Mouse (Mus musculus) liver, embryonic 14.5 days (tissue): ENCODE data around the gene Tada2a. TPM values are rescaled to one million over a fixed set of nuclear protein-coding genes. Genes with fewer than 3 reads are reported as not detected.

Experiments
- ATAC-seq: fragments of 200-750 bp; cut with Nextera tagmentation; 2 replicates; pipeline ENCODE4 v1.8.0; 2017; ENCODE audit warnings: moderate number of reproducible peaks, mild to moderate bottlenecking, moderate library complexity; ENCODE audit not compliant: insufficient read depth
- DNase-seq, 3 experiments: peaks; one replicate each; pipeline ENCODE4 v3.0.0-alpha.2; 2012 to 2013; ENCODE audit warnings: low read depth in 3 of 3, low spot score in 3 of 3
- H3K27ac ChIP-seq: fragments of 300-500 bp; sonication (generic); 2 replicates; pipeline ENCODE4 v1.5.1; 2014; ENCODE audit warnings: moderate library complexity, mild to moderate bottlenecking, control low read depth, inconsistent platforms
- H3K27me3 ChIP-seq: fragments of 300-500 bp; sonication (generic); 2 replicates; pipeline ENCODE4 v1.6.1; 2014; ENCODE audit warnings: mild to moderate bottlenecking, low read length, moderate library complexity; ENCODE audit not compliant: control insufficient read depth, insufficient read depth
- H3K36me3 ChIP-seq: fragments of 300-500 bp; sonication (generic); replicated peaks from 2 replicates; pipeline ENCODE4 v1.6.1; 2014; ENCODE audit warnings: low read depth; ENCODE audit not compliant: control insufficient read depth, insufficient read depth
- H3K4me1 ChIP-seq, 2 experiments: fragments of 200-500 bp in 1 of 2; fragments of 300-500 bp in 1 of 2; sonication (generic) in 1 of 2; replicated peaks; 2 replicates each; pipeline ENCODE4 v1.6.1; 2012 to 2014; ENCODE audit warnings: antibody characterized with exemption in 1 of 2, inconsistent platforms in 1 of 2, low read length in 1 of 2; ENCODE audit not compliant: control insufficient read depth in 2 of 2, insufficient read depth in 2 of 2
- H3K4me2 ChIP-seq: fragments of 300-500 bp; sonication (generic); 2 replicates; pipeline ENCODE4 v1.6.1; 2014; ENCODE audit warnings: low read depth, mild to moderate bottlenecking, control low read depth, moderate library complexity
- H3K4me3 ChIP-seq, 2 experiments: fragments of 200-500 bp in 1 of 2; fragments of 300-500 bp in 1 of 2; sonication (generic) in 1 of 2; 2 replicates each; pipeline ENCODE4 v1.5.1; 2012 to 2014; ENCODE audit warnings: low read depth in 2 of 2, low read length in 2 of 2, mild to moderate bottlenecking in 2 of 2, control low read depth in 1 of 2, inconsistent platforms in 1 of 2, moderate library complexity in 1 of 2; ENCODE audit not compliant: insufficient read depth in 1 of 2
- H3K9ac ChIP-seq: fragments of 300-500 bp; sonication (generic); replicated peaks from 2 replicates; pipeline ENCODE4 v1.6.1; 2014; ENCODE audit warnings: mild to moderate bottlenecking, control low read depth, moderate library complexity
- H3K9me3 ChIP-seq: fragments of 300-500 bp; sonication (generic); 2 replicates; pipeline ENCODE4 v1.6.1; 2016; ENCODE audit warnings: low read length, mixed read lengths; ENCODE audit not compliant: control insufficient read depth
- CTCF ChIP-seq: IDR thresholded peaks from 2 replicates; pipeline ENCODE4 v1.5.1; 2016; ENCODE audit warnings: antibody characterized with exemption, low read depth, control low read depth
- EP300 ChIP-seq: IDR thresholded peaks from 2 replicates; pipeline ENCODE4 v1.6.1; 2016; ENCODE audit warnings: antibody characterized with exemption, low read depth
- WGBS: fragments of 180-500 bp; shearing (Covaris S2); extraction: QIAGEN DNeasy Blood & Tissue Kit; methylation state at CpG from one replicate; pipeline ENCODE4 v1.1.7; 2014; ENCODE audit not compliant: insufficient replicate concordance; 5-methylcytosine and 5-hydroxymethylcytosine counted together
- polyA plus RNA-seq, 2 experiments: library from polyadenylated mRNA; depleted of rRNA in 1 of 2; stranded (reverse) in 1 of 2; unstranded in 1 of 2; fragments of >200 nt; fragmentation: Nextera tagmentation in 1 of 2; extraction: Ambion mirVana in 1 of 2; gene quantifications; 2 replicates each; pipeline versions ENCODE4 v1.2.1 to v1.2.3; 2012 to 2014

Tada2a gene
- polyA plus RNA-seq (2012; rRNA removed) (6.8 and 9.6 TPM in 2 replicates), polyA plus RNA-seq (2014; fragmentation: Nextera tagmentation; extraction: Ambion mirVana) (7.9 and 9.0 TPM in 2 replicates)

DNA sequence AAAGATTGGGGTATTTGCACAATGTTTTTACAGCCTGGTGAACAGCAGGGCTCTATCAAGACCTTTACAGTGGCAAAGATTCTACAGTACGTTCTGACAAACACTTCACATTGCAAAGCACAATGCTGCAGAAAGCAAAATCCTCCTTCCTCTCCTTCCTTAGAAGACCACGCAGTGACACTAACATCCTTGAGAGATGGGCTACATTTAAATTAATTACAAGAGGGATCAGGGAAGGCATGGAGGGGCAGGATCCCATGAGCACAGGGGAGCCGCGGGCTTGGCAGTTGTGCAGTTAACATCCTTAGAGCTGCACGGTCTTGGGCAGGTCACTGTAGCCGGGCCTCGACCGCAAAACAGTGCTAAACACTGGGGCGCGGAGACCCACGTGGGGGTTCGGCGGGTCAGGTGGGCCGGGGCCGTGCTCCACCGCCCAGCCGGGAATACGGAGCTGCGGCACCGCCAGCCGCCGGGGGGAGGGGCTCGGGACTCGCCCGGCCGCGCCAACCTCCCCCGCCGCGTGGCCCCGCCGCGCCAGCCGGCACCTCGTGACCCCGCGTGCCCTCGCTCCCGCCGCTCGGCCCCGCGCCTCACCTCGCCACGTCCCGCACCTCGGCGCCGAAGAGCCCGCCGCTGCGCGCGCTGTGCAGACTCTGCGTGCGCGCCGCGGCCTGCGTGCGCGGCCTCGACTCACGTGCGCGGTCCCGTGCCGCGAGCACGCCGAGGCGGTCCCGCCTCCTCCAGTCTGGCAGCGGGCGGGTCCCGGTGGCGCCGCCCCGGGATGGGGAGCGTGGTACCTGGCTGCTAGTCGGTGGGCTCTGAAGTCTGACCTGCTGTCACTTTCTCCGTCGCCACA is at the start of gene Tada2a, which contains the start of gene Acaca:
Gene Tada2a, minus strand, starts transcription at position 658 of the 856 bp plus-strand sequence.
Gene Acaca, plus strand, starts transcription at position 730 of the 856 bp plus-strand sequence.
- TF ChIP-seq CTCF (no peak), EP300 (no peak)
- no peak within 1 kb of the TSS for H3K27ac ChIP-seq
- under 1% methylated on average over 82 of the region's 83 CpGs for WGBS

DNA sequence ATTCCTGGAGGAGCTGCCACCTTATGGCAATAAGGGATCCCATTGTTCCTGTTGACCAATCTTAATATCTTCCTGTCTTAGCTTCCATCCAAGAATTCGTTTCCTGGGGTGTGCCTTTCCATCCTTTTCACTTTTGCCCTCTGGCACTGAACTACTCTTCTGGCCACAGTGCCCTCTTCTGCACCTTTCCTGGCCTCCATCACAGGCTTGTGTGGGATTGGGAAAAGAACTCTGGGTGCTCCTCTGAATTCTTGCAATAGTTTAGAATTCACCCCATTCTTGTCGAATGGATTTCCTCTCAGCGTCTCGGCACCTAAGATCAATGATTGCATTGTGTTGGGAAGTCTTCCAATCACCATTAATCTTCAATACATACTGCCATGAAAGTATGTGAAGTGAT is 49.2 kb upstream of the Tada2a start:
- H3K9me3 ChIP-seq: no peaks in the 10 kb centered on the region
- WGBS: 45% methylated on average over 4 of the region's 4 CpGs
- peak overlapping the region; percentile 80 for H3K9ac ChIP-seq
- no peak for ATAC-seq
- no peak for DNase-seq
- peak overlapping the region in 1 of 2 experiments; percentile 68; a peak in 2 of 4 replicates for H3K4me3 ChIP-seq
- peak overlapping the region; percentile 76 for H3K4me2 ChIP-seq
- TF ChIP-seq CTCF (no peak), EP300 (no peak)
- H3K27me3 ChIP-seq: no peaks in the 10 kb centered on the region
- H3K4me1 ChIP-seq: peaks cover 17 to 25% of the 10 kb centered on the region in 2 experiments
- H3K27ac ChIP-seq: no peak overlapping the region
- no peaks in the 10 kb centered on the region for H3K36me3 ChIP-seq

More for the DNA sequence above, at the start of gene Tada2a, which contains the start of gene Acaca:
- DNase-seq (peak; percentile 62 to 67 (median 64)), ATAC-seq (peak; percentile 94)
- Histone ChIP-seq H3K9me3 (no peaks in the 10 kb centered on the region), H3K4me1 (0 out of 4 replicates have a peak, but pooled peaks cover 0 to 2% of the 10 kb centered on the region in 2 experiments), H3K27me3 (no peaks in the 10 kb centered on the region; the same call in 1 of the 2 replicates), H3K4me2 (peak within 1 kb of the TSS; percentile 86), H3K4me3 (peak within 1 kb of the TSS; percentile 86), H3K36me3 (peaks cover 7% of the 10 kb centered on the region), H3K9ac (peak within 1 kb of the TSS; percentile 67)

DNA sequence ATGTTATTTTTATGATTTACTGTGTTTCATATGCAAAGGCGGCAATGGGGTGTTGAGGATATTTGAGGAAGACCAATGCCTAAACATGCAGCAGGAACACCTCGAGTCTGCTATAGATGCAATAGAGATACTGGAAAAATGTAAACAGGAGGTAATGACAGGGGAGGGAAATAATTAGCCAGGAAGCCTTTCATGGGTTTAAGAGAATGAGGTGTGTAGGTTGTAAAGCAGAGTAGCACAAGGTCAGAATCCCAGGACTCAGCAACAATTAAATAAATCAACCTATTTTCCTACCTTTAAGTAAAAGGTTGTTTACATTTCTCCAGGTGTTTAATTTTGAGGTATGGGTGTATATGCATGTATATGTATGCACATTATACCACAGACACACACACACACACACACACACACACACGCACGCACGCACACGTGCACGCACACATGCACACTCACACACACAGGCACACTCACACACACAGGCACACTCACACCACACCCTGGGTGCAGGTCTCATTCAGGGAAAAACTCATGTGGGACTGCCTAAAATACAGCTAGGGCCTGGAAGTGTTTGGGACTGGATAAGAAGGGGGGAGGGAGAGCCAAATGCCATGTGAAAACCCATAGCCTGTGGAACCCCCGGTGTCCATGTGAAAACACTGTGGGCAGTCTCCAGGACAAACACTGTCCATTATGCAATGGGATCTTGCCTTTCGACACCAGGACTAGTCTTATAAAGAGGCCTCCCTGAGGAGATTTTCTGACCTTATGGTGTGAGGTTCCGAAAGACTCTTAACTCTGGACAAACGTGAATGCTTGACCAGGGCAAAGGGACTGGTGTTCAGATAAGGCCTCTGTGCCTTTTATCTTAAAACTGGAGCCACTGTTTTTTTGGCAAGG is 43.4 kb upstream of the Tada2a start:
- Histone ChIP-seq H3K4me1 (peaks cover 3 to 9% of the 10 kb centered on the region in 2 experiments), H3K36me3 (no peaks in the 10 kb centered on the region), H3K9ac (no peak overlapping the region), H3K4me2 (no peak overlapping the region), H3K27ac (no peak overlapping the region), H3K9me3 (no peaks in the 10 kb centered on the region), H3K4me3 (no peak overlapping the region), H3K27me3 (no peaks in the 10 kb centered on the region)
- 64% methylated on average over 11 of the region's 11 CpGs for WGBS
- TF ChIP-seq CTCF (no peak), EP300 (no peak)
- no peak for DNase-seq
- no peak for ATAC-seq

DNA sequence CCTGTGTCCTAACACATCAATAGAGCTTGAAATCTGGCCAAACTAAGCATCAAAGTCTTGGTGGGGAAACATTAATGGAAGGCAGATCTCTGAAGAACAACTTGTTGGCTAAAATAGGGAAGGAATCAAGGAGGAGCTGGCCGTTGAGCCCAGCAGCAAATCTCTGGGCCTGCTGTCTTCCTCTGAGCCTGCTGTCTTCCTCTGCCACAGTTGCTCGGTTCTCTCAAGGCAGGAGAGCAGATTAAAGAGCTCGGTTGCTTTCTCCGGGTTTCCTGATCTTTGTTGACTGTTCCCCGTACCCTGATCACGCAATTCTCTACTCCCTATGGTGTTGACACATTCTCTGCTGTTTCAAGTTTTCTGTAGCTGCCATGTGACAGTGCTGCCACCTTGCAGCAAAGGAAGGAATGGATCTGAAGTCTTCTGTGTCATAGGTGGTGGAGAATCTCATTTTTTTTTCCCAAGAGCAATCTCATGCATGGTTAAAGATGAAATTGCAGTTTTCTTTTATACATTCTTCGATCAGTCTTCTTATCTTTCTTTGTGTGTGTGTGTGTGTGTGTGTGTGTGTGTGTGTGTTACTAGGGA is 39.4 kb upstream of the Tada2a start:
- Histone ChIP-seq H3K27me3 (no peaks in the 10 kb centered on the region; the same call in 1 of the 2 replicates), H3K27ac (no peak overlapping the region), H3K4me3 (no peak overlapping the region)

More for the DNA sequence above, 39.4 kb upstream of the Tada2a start:
- ATAC-seq (no peak), DNase-seq (peak in 1 of 3 experiments; percentile 26)
- Histone ChIP-seq H3K9me3 (no peaks in the 10 kb centered on the region), H3K9ac (no peak overlapping the region), H3K4me1 (peaks cover under 1 to 6% of the 10 kb centered on the region in 2 experiments), H3K4me2 (no peak overlapping the region; the same call in 1 of the 2 replicates), H3K36me3 (no peaks in the 10 kb centered on the region)
- no peak for TF ChIP-seq EP300
- TF ChIP-seq CTCF: peak; percentile 63
- WGBS: 17% methylated on average over 7 of the region's 7 CpGs
